Mouse (Mus musculus) lung, embryonic 16.5 days (tissue): ENCODE data around the gene Nfatc2ip. TPM values are rescaled to one million over a fixed set of nuclear protein-coding genes. Genes with fewer than 3 reads are reported as not detected.
A peak's percentile ranks its signal among the peaks of the same experiment; 100 is the strongest.

Source experiments
- ATAC-seq: fragments of 200-750 bp; cut with Nextera tagmentation; 2 replicates; pipeline ENCODE4 v1.8.0; 2017; ENCODE audit warnings: low read depth, mild to moderate bottlenecking, moderate library complexity
- H3K27ac ChIP-seq: fragments of 300-500 bp; sonication (generic); 2 replicates; pipeline ENCODE4 v1.5.1; 2014; ENCODE audit warnings: mild to moderate bottlenecking, control low read depth, low read length
- H3K27me3 ChIP-seq: fragments of 300-500 bp; sonication (generic); 2 replicates; pipeline ENCODE4 v1.6.1; 2014; ENCODE audit warnings: low read depth, low read length, mixed read lengths; ENCODE audit not compliant: control insufficient read depth, insufficient read depth
- H3K36me3 ChIP-seq: fragments of 300-500 bp; sonication (generic); 2 replicates; pipeline ENCODE4 v1.6.1; 2014; ENCODE audit warnings: low read length; ENCODE audit not compliant: control insufficient read depth, insufficient read depth
- H3K4me1 ChIP-seq: fragments of 300-500 bp; sonication (generic); replicated peaks from 2 replicates; pipeline ENCODE4 v1.6.1; 2014; ENCODE audit warnings: low read length, mixed read lengths; ENCODE audit not compliant: control insufficient read depth, insufficient read depth
- H3K4me2 ChIP-seq: fragments of 300-500 bp; sonication (generic); 2 replicates; pipeline ENCODE4 v1.6.1; 2014; ENCODE audit warnings: low read depth, low read length, control low read depth
- H3K4me3 ChIP-seq: fragments of 300-500 bp; sonication (generic); 2 replicates; pipeline ENCODE4 v1.5.1; 2014; ENCODE audit warnings: mild to moderate bottlenecking, low read length, control low read depth
- H3K9ac ChIP-seq: fragments of 300-500 bp; sonication (generic); 2 replicates; pipeline ENCODE4 v1.6.1; 2014; ENCODE audit warnings: low read length, control low read depth
- H3K9me3 ChIP-seq: fragments of 300-500 bp; sonication (generic); 2 replicates; pipeline ENCODE4 v1.6.1; 2016; ENCODE audit warnings: low read length; ENCODE audit not compliant: control insufficient read depth
- WGBS: fragments of 180-500 bp; shearing (Covaris S2); extraction: QIAGEN DNeasy Blood & Tissue Kit; methylation state at CpG from one replicate; pipeline ENCODE4 v1.1.7; 2014; 5-methylcytosine and 5-hydroxymethylcytosine counted together
- polyA plus RNA-seq: library from polyadenylated mRNA; unstranded; fragments of >200 nt; fragmentation: Nextera tagmentation; extraction: Ambion mirVana; gene quantifications from 2 replicates; pipeline ENCODE4 v1.2.1, GENCODE M21; 2015

The Nfatc2ip gene
- polyA plus RNA-seq = 2.3 and 2.4 TPM in 2 replicates

DNA sequence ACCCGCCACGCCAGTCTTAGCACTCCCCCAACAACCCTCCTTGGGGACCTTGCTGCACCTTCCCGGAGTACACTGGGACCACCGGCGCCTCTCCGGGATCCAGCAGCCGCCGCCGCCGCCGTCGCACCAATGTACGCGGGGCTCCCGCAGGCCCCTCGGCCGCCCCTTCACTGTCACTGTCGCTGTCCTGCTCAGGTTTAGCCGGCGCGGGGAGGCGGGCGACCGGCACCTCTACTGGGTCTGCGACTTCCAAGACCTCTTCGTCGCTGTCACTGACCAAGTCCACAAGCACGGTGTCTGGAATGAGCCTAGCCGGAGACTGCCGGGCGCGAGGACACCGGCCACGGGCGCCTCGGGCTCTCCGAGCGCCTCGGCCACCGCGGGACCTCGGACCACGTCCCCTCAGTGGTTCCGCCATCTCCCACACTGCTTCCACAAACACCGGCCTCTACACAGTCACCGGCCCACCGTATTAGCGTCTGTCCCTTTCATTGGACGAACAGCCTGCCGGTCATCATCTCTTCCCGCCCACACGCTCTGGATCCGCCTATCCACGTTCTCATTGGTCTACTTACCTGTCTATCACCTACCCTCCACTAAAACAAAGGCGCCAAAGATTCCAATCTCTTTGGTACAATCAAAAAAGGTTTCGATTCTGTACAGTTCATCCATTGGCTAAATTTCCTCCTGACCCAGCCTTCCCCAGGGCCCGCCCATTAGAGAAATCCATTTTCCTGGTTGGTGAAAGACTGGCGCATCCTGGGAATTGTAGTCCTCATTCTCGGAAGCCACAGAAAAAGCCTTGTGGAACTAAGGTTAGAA lies at the start of gene Nfatc2ip:
Gene Nfatc2ip, minus strand, starts transcription at position 440 of the 822 bp plus-strand sequence.
- H3K36me3 ChIP-seq = no peaks in the 10 kb centered on the region
- no peaks in the 10 kb centered on the region for H3K27me3 ChIP-seq
- peaks cover 8% of the 10 kb centered on the region for H3K4me1 ChIP-seq
- H3K9ac ChIP-seq = peak within 1 kb of the TSS; percentile 83
- ATAC-seq = peak; percentile 99
- no peak within 1 kb of the TSS for H3K27ac ChIP-seq
- WGBS = under 1% methylated on average over 54 of the region's 59 CpGs
- peak within 1 kb of the TSS; percentile 82 for H3K4me2 ChIP-seq
- peak within 1 kb of the TSS; percentile 88 for H3K4me3 ChIP-seq
- no peaks in the 10 kb centered on the region for H3K9me3 ChIP-seq

DNA sequence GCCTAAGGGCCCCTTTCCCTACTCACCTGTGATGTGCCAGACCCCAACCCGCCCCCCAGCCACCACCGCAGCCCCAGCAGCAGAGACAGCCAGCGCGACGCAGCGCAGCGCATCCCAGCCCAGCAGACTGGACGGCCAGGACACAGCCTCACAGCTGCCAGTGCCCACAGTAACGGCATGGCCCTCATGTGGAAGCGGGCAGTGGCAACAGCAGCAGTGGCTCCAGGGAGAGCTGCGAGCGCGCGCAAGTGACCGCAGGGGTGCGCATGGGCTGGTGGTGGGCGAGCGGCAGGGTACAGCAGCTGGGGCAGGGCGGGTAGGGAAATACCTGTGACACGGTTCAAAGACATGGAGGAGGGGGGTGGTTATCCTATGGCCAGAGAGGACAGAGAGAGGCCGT lies 49.7 kb upstream of the Nfatc2ip start:
- Histone ChIP-seq H3K27me3 (no peaks in the 10 kb centered on the region), H3K4me3 (no peak overlapping the region), H3K4me2 (no peak overlapping the region), H3K27ac (no peak overlapping the region), H3K9me3 (no peaks in the 10 kb centered on the region), H3K9ac (no peak overlapping the region), H3K4me1 (no peaks in the 10 kb centered on the region), H3K36me3 (peaks cover 18% of the 10 kb centered on the region)
- ATAC-seq = no peak
- WGBS = 90% methylated on average over 21 of the region's 21 CpGs

DNA sequence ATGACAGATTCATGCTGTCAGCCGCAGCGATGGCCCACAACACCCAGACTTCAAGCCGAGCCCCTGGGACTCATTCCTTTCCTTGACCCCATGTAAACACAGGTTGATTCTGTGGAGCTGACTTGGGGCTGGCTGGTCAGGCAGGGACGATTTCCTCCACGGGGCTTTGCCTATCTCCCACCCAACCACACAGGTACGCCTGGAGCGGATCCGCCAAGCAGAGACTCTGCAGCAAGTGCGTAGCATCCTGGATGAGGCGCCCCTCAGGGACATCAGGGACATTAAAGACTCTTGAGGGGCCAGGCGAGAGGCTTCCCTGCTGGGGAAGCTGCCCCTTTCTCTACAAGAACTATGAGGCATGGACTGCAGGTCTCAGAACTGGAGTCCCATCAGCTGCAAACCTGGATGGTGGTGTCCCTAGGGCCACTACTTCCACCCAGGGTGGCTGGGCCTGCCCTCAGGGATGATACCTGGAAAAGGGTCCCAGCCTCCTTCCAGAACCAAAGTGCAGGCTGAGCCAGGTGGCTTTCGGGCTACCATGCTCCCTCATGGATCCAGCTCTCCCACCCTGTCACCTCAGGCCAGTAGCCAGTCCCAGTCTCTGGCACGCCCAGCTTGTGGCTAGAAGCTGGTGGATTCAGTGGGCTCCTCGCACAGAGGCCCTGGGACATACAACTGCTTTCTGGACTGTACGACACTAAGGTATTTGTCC lies 48.7 kb upstream of the Nfatc2ip start:
- Histone ChIP-seq H3K36me3 (peaks cover 18% of the 10 kb centered on the region), H3K4me2 (no peak overlapping the region), H3K9ac (no peak overlapping the region), H3K4me3 (no peak overlapping the region), H3K27ac (no peak overlapping the region), H3K4me1 (no peaks in the 10 kb centered on the region), H3K9me3 (no peaks in the 10 kb centered on the region), H3K27me3 (no peaks in the 10 kb centered on the region)
- ATAC-seq = no peak
- WGBS = 92% methylated on average over 15 of the region's 15 CpGs

DNA sequence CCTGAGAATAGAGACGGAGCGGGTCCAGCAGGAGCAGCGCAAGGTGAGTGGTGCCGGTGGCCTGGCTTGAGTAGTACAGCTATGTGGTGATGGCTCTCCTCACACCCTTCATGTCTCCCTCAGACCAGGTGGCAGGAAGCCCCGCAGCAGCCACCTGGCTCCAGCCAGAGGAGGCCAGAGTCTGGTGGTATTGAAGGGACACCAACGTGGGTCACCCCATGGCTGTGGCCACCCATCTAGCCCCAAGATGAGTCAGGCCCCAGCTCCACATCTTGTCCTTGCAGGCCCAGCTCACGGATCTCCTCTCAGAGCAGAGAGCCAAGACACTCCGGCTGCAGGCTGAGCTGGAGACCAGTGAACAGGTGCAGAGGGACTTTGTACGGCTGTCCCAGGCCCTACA lies 48.0 kb upstream of the Nfatc2ip start:
- Histone ChIP-seq H3K4me2 (no peak overlapping the region), H3K9me3 (no peaks in the 10 kb centered on the region), H3K36me3 (peaks cover 18% of the 10 kb centered on the region), H3K9ac (no peak overlapping the region), H3K27ac (no peak overlapping the region), H3K4me3 (no peak overlapping the region), H3K27me3 (no peaks in the 10 kb centered on the region), H3K4me1 (no peaks in the 10 kb centered on the region)
- WGBS = 89% methylated on average over 9 of the region's 9 CpGs
- no peak for ATAC-seq

DNA sequence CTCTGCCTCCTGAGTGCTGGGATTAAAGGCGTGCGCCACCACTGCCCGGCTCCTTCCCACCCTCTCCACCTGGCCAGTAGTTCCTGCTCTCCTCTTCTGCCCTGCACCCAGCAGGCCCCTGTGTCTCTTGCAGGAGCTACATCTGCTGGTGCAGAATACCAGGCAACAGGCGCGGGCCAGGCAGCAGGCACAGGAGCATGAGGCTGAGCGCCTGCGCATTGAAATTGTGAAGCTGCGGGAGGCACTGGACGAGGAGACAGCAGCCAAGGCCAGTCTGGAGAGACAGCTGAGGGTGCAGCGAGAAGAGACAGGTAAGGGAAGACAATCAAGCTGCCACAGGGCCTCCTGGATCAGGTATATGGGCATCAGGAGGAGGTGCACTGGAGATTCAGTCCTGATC lies 47.5 kb upstream of the Nfatc2ip start:
- ATAC-seq = no peak
- 88% methylated on average over 10 of the region's 10 CpGs for WGBS
- peaks cover 18% of the 10 kb centered on the region for H3K36me3 ChIP-seq

DNA sequence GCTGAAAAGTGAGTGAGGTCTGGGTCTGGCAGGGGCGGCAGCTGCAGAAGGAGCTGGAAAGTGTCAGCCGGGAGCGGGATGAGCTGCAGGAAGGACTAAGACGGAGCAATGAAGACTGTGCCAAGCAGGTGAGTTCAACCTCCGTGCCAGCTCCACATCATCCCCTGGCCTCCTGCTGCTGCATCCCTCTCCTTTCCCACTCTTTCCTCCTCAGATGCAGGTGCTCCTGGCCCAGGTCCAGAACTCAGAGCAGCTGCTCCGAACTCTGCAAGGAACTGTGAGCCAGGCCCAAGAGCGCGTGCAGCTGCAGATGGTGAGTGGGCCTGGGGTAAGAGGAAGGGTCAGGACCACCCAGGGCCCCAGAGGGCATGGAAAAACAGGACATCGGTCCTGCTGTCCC lies 43.6 kb upstream of the Nfatc2ip start:
- Histone ChIP-seq H3K4me1 (no peaks in the 10 kb centered on the region), H3K27ac (no peak overlapping the region), H3K9me3 (no peaks in the 10 kb centered on the region), H3K4me2 (no peak overlapping the region), H3K9ac (no peak overlapping the region), H3K36me3 (peaks cover 9% of the 10 kb centered on the region), H3K27me3 (no peaks in the 10 kb centered on the region), H3K4me3 (no peak overlapping the region)
- ATAC-seq = no peak
- WGBS = 68% methylated on average over 9 of the region's 9 CpGs

More for the DNA sequence above, 47.5 kb upstream of the Nfatc2ip start:
- no peak overlapping the region for H3K4me2 ChIP-seq
- H3K27ac ChIP-seq = no peak overlapping the region
- no peak overlapping the region for H3K4me3 ChIP-seq
- no peaks in the 10 kb centered on the region for H3K4me1 ChIP-seq
- no peaks in the 10 kb centered on the region for H3K27me3 ChIP-seq
- no peaks in the 10 kb centered on the region for H3K9me3 ChIP-seq
- no peak overlapping the region for H3K9ac ChIP-seq

DNA sequence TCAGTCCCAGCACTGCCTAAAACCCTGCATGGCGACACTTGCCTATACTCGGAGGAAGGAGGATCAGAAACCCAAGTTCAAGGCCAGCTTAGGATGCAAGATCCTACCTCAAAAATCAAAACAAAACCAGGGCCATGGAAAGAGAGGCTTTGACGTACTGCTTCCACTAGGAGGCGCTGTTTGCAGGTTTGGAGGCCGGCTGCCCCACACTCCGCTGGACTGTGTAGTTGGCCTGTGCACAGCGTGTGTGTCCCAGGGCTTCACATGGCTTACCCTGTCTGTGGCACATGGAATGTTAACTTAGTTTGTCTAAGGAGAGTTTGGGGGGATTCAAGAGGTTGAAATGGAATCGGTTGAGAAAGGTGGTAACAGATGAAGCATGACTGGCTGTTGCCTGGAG lies 40.3 kb upstream of the Nfatc2ip start:
- H3K4me1 ChIP-seq = no peaks in the 10 kb centered on the region
- 19% methylated on average over 8 of the region's 8 CpGs for WGBS
- no peak overlapping the region for H3K4me3 ChIP-seq
- no peaks in the 10 kb centered on the region for H3K9me3 ChIP-seq
- no peak overlapping the region for H3K4me2 ChIP-seq
- H3K27me3 ChIP-seq = no peaks in the 10 kb centered on the region
- ATAC-seq = peak; percentile 54; the same call in 1 of the 2 replicates
- no peak overlapping the region for H3K9ac ChIP-seq
- no peaks in the 10 kb centered on the region for H3K36me3 ChIP-seq
- no peak overlapping the region for H3K27ac ChIP-seq

DNA sequence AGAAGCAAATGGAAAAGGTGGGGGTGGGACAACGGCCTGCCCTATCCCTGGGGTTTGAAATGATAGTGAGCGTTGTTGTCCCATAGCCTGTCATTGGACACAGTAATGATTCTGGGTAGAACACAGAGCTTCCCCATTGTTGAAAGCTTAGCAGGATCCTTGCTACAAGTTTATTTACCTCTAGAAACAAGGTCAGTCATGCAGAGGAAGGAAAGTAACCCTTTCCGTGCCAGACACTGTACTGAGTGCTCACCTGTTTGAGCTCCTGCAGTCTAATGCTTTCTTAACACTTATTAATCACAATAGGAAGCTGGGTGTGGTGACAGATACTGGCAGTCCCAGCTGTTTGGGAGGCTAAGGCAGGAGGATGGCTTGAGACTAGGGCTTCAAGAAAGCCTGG lies 39.3 kb upstream of the Nfatc2ip start:
- no peak for ATAC-seq
- 69% methylated on average over 3 of the region's 3 CpGs for WGBS
- no peak overlapping the region for H3K4me2 ChIP-seq
- H3K36me3 ChIP-seq = no peaks in the 10 kb centered on the region
- no peaks in the 10 kb centered on the region for H3K9me3 ChIP-seq
- no peaks in the 10 kb centered on the region for H3K27me3 ChIP-seq
- no peak overlapping the region for H3K27ac ChIP-seq
- no peak overlapping the region for H3K9ac ChIP-seq
- no peaks in the 10 kb centered on the region for H3K4me1 ChIP-seq
- H3K4me3 ChIP-seq = no peak overlapping the region

DNA sequence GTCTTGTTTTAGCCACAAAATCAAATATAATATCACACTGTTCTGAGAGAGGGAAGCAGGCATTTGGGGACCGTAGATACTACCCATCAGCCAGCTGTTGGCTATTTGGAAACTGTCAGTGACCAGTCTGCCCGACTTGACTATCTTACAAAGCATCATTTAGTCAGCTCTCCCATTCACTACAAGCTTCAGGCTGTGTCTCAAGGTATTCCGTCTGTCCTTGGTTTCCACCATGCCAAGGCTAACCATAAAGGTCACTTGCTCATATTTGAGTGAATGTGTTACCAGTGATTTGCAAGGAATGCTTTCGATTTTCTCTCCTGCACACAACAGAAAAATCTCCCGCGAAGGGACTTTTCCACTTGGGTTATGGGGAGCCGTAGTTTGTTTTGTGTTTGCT lies 38.2 kb upstream of the Nfatc2ip start:
- Histone ChIP-seq H3K27ac (no peak overlapping the region), H3K9me3 (no peaks in the 10 kb centered on the region), H3K4me2 (no peak overlapping the region), H3K9ac (no peak overlapping the region), H3K27me3 (no peaks in the 10 kb centered on the region), H3K4me3 (no peak overlapping the region), H3K36me3 (no peaks in the 10 kb centered on the region), H3K4me1 (peaks cover under 1% of the 10 kb centered on the region)
- 86% methylated on average over 7 of the region's 7 CpGs for WGBS
- no peak for ATAC-seq
